Mouse (Mus musculus): ENCODE data around the gene 1700025F22Rik. TPM values are rescaled to one million over a fixed set of nuclear protein-coding genes. Genes with fewer than 3 reads are reported as not detected.
"Not testable (repeated sequence)": the region's sequence is repeated elsewhere in the genome, so short reads cannot be mapped to it uniquely, and the experiment has no call there.

1700025F22Rik gene
- polyA plus RNA-seq (2012; rRNA removed), result not detected in 2 replicates

DNA sequence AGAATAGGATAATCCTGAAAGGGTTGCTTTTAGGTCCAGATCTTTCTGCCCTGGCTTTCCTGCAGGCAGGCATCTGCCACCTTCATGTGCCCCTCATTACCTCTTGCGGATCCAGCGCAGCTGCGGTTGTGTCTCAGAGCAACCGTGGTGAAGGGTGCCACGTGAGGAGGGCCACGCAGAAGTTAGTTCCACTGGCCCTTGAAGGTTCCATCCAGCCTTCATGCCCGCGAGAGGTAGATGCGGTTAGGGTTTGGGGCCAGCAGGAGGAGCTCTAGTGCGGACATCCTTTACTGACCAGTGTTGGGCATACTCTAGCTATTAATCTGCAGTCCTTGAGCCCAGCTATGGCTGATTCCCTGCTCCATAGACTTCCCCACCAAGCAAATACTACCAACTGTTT, at the start of gene 1700025F22Rik:
Gene 1700025F22Rik, minus strand, starts transcription at position 149 of the 400 bp plus-strand sequence.
- no peak for DNase-seq (ENCODE audit: low read depth, low spot score)
- whole genome bisulfite sequencing, result 58% methylated on average over 10 of the region's 10 CpGs

DNA sequence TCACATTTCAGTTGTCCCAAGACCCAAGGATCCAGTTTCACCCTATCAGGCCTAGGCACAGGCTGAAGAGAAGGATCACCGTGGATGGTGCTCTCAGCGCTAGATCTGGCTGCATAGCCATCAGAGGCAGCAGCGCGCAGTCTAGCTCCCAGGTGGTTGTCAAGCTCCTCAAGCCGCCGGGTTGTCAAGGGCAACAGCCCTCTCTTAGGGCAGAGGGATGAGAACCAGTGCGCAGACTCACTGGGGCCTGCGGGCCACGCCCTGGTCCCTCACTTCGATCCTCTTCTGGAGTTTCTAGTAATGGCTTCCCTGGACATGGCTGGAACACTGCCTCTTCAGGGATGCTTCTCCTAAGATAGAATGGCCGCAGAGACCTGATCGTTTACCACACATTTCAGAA, 31.4 kb upstream of the 1700025F22Rik start, which contains the start of gene Ms4a13:
Gene Ms4a13, minus strand, starts transcription at position 192 of the 400 bp plus-strand sequence.
- WGBS, result 76% methylated on average over 12 of the region's 12 CpGs
- DNase-seq (ENCODE audit: low read depth, low spot score), result no peak

DNA sequence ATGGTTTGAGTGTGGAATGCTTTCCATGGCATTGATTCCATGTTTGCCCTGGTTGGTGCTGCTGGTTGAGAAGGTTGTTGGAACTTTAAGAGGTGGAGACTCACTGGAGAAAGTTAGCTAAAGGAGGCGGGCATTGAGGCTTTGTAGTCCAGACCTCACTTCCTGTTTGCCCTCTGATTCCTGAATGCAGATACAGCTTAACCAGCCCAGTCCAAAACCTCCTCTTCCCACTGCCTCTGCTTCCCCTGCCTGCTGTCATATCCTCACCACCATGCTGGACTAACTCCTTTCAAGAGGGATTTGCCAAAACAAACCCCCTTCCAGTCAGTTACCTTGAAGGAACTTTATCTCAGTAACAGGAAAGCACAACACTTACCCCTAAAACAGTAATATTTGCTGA, 27.4 kb upstream of the 1700025F22Rik start:
- no peak for DNase-seq (ENCODE audit: low read depth, low spot score)
- WGBS, result 74% methylated on average over 1 of the region's 1 CpGs

DNA sequence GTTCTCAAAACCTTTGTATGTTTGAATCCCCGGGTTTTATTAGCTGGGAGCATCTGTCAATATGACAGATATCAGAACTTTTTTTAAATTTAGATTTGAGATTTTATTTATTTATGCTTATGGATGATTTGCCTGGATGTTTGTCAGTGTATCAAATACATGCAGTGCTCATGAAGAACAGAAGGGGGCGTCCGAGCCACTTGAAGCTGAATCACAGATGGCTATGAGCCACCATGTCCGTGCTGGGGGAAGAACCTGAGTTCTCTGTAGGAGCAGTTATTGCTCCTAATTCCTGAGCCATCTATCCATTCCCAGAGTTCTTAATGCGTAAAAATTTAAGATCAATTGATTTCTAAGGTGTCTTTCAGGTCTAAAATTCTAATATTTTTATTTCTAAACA, 19.0 kb upstream of the 1700025F22Rik start:
- WGBS, result 26% methylated on average over 5 of the region's 5 CpGs
- DNase-seq (ENCODE audit: low read depth, low spot score), result no peak

DNA sequence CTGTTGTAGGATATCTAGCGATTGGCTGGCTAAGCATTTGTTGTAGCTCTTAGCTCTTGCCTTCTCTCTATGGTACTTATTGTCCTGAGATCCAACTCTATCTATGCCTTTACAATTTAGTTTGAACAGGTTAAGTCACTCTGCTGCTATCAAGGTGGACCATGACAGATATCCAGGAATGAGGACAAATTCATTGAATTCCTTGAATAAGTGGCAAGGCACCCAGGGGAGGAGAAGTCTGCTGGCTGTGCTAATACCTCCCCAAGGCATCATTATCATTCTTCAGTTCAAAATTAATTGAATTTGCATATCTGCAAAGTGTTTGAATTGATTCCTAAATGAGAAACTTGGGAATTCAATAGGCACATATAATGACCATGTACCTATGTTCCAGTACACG, 12.3 kb upstream of the 1700025F22Rik start:
- WGBS, result 84% methylated on average over 2 of the region's 2 CpGs
- no peak for DNase-seq (ENCODE audit: low read depth, low spot score)

DNA sequence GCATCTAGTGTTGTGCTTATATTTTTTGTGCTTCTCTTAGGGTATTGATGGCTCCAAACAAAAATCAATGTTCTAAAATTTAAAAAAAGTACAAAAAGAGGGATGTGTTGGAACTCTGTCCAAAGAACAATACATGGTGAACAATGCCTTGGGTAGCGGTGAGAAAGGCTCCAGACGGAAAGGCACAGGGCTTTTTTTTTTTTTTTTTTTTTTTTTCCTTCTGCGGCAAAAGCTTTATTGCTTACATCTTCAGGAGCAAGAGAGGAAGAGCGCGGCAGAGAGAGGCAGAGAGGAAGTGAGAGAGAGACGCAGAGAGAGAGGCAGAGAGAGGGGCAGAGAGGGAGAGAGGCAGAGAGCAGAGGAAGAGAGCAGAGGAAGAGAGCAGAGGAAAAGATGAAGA, 7.2 kb downstream of the 1700025F22Rik start:
- DNase-seq (ENCODE audit: low read depth, low spot score), result not testable (repeated sequence)
- WGBS, result 85% methylated on average over 6 of the region's 6 CpGs

DNA sequence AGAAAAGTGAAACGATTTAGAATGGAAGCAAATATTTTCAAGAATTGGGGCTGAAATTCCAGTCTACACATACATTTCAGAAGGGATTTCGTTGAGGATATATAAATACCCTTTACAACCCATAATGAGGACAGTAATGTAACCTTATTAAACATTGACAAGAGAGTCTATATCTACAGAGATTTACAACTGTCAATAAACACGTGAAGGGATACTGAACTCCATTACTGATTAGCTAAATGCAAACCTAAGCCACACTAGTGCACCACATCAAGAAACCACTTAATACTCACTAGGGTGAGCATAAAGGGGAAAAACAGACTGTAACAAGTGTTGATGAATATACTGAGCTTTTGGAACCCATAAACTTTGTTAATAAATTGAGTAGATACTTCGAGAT, 29.8 kb downstream of the 1700025F22Rik start:
- peak; percentile 22 for DNase-seq (ENCODE audit: low read depth, low spot score)
- 24% methylated on average over 4 of the region's 4 CpGs for WGBS

DNA sequence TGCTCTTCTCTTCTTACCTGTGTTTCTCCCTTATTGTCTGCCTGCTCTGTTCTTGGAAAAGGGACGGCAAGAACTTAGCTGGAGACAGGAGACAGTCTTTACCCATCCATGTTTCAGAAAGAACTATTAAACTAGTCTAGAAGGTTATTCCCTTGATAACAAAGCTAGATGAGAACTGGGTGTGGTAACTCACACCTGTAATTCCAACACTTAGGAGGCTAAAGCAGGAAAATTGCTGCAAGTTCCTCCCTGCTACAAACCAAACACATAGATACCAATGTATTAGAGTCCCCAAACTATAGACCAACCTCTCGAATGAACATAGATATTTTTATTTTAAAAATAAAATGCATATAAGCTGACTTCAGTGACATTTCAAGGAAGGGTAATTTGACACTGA, 30.3 kb downstream of the 1700025F22Rik start:
- peak; percentile 7 for DNase-seq (ENCODE audit: low read depth, low spot score)
- WGBS, result 46% methylated on average over 2 of the region's 2 CpGs

DNA sequence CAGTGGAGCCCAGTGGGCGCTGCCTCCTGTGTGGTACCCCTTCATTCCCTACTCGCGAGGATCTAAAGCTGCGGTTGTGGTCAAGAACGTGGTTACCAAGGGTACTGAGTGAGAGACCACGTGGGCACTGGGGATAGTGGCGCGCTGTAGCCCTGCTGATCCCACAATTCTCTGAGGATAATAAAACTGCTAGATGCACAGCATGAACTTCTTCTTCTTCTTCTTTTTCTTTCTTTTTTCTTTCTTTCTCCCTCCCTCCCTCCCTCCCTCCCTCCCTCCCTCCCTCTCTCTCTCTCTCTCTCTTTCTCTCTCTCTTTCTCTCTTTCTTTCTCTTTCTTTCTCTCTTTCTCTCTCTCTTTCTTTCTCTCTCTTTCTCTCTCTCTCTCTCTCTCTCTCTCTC, 34.3 kb downstream of the 1700025F22Rik start, which contains the start of gene 1700017D01Rik:
Gene 1700017D01Rik, minus strand, starts transcription at position 101 of the 400 bp plus-strand sequence.
- 89% methylated on average over 8 of the region's 8 CpGs for WGBS
- not testable (repeated sequence) for DNase-seq (ENCODE audit: low read depth, low spot score)

DNA sequence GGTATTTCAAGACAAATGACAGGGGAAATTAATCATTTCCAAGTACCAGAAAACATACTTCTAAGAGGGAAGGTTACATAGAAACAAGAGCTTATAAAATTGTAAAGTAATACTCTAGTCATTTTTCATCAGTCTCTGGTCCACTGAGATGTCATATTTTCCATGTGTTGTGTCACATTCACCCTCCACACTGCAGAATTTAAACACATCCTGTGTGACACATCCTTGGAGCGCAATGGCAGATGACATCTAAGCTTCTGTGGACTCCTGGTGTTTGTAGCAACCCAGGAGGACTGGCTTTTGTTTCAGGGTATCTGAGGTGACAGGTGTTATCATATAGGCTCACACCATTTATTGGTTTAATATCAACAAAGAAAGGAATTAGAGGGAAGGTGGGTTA, 35.4 kb downstream of the 1700025F22Rik start:
- WGBS, result 86% methylated on average over 1 of the region's 1 CpGs
- DNase-seq (ENCODE audit: low read depth, low spot score), result no peak

DNA sequence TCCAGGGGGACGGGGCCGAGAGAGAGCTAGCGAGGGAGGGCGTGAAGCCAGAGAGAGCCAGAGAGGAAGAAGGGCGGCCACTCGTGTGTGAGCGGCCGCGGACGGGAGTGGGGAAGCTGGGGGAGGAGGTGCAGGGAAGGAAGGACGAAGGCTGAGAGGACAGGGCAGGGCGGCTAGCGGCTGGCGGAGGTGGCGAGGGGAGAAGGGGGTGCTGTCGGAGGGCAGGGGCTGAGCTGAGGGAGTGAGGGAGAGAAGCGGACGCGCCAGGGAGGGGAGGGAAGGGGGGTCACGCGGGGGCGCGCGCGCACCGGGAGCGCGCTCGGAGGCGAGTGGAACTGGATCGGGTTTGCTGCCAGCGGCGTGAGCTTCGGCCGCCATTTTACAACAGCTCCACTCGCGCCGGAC, 44.1 kb downstream of the 1700025F22Rik start:
- 3% methylated on average over 19 of the region's 38 CpGs for WGBS
- not testable (repeated sequence) for DNase-seq (ENCODE audit: low read depth, low spot score)

DNA sequence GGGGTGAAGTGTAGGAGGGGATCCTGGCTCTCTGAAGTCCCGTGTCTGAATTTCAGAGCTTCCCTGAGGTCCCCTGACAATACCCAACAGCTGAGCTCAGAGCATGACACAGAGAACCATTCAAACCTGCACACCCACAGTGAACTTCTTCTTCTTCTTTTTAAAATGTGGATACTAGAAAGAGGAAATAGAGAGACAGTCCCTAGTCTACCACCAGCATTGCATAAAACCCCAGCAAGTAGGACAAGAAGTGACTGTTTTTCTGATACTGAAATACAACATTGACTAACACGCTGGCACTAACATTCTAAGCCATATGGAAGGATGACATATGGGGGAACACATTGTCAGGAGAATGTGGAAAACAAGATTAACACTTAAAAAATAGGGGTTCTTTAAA, 45.8 kb downstream of the 1700025F22Rik start:
- no peak for DNase-seq (ENCODE audit: low read depth, low spot score)
- WGBS, result 84% methylated on average over 2 of the region's 2 CpGs

DNA sequence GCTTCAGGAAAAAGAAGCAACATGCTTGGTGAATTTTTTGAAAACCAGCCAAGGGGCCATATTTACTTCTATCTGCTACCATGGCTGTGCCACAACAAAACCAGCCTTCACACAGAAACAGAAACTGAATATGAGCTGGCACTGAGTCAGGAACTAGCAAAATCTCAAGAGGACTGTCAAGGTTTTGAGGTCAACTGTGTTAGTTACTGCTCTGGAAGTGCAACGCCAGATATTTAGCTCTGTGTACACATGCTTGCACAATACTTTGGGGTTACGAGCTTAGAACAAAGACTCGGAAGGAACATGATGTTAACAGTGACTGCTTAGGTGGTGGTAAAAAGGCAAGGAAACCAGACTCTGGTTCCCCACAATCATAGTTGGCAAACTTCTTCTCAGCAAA, 57.4 kb downstream of the 1700025F22Rik start:
- peak; percentile 62 for DNase-seq (ENCODE audit: low read depth, low spot score)
- WGBS, result 7% methylated on average over 3 of the region's 3 CpGs

DNA sequence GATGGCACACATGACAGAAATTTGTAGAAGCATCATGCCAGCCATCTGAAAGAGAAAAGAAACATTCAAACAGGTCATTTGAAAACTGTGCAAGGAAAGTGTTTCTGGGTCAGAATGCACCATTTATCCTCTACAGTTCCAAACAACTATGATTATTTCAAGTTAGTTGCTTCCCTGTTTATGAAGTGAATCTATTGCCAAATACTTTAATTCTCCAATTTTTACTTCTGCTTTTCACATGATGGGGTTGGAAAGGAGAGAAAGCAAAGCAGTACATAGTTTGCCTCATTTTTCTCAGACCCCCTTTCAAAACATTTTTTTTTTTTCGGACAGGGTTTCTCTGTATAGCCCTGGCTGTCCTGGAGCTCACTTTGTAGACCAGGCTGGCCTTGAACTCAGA, 63.2 kb downstream of the 1700025F22Rik start:
- WGBS, result 91% methylated on average over 1 of the region's 1 CpGs
- no peak for DNase-seq (ENCODE audit: low read depth, low spot score)

DNA sequence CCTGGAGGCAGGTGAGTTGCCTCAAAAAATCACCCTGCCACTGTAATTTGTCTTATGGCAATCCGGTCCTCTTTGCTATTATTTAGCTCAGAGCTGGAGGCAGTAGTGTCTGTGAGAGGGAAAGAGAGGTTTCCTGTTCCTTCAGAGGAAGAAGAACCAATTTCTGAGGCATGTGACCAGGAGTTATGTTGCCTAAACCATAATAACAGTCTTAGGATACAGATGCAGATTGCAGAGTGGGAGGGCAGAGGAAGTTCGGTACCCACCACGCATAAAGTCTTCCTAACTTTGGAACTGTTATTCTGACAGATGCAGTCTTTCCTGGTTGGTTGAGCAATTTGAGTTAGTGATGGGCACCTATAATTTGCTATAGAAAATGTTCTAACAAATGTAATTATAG, 66.7 kb downstream of the 1700025F22Rik start:
- DNase-seq (ENCODE audit: low read depth, low spot score), result no peak
- WGBS, result 81% methylated on average over 3 of the region's 3 CpGs

DNA sequence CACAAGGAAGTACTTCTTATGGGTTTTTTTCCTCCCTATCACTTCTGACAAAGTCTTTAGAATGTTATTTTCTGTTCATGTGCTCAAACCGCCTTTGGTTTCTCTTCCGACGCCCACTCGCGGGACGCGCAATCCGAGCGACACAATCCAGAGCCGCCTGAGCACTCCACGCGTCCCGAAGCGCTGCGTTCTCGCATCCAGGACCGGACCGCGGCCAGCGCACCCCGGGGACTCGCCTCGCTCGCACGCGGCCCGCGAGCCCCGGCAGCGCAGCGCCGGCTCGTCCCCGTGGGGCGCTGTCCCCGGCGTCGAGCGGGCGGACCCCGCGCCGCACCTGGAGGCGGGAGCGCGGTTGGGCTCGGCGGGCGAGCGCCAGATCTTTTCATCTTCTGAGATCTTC, 73.0 kb downstream of the 1700025F22Rik start:
- 4% methylated on average over 50 of the region's 50 CpGs for WGBS
- not testable (repeated sequence) for DNase-seq (ENCODE audit: low read depth, low spot score)

Other genes with a start within 250 kb of the 1700025F22Rik start
- 0.30 and 0.35 TPM in 2 replicates for gene Zp1, start 244.7 kb downstream of the 1700025F22Rik start, polyA plus RNA-seq (2012; rRNA removed)
- 0.77 and 0.86 TPM in 2 replicates for gene Ptgdr2, start 228.2 kb downstream of the 1700025F22Rik start, polyA plus RNA-seq (2012; rRNA removed)
- 6.6 and 7.0 TPM in 2 replicates for gene Ccdc86, start 216.1 kb downstream of the 1700025F22Rik start, polyA plus RNA-seq (2012; rRNA removed)
- gene Ms4a10, start 190.7 kb downstream of the 1700025F22Rik start, polyA plus RNA-seq (2012; rRNA removed), result 67.1 and 273 TPM in 2 replicates
- gene Ms4a15, start 172.1 kb downstream of the 1700025F22Rik start, polyA plus RNA-seq (2012; rRNA removed), result 0.73 and 2.2 TPM in 2 replicates
- 103 and 159 TPM in 2 replicates for gene Ms4a18, start 147.3 kb downstream of the 1700025F22Rik start, polyA plus RNA-seq (2012; rRNA removed)
- gene Ms4a8a, start 84.2 kb downstream of the 1700025F22Rik start, polyA plus RNA-seq (2012; rRNA removed), result 542 and 606 TPM in 2 replicates
- gene 1700017D01Rik, start 34.4 kb downstream of the 1700025F22Rik start, polyA plus RNA-seq (2012; rRNA removed), result not detected in 2 replicates
- not detected in 2 replicates for gene Ms4a13, start 31.4 kb upstream of the 1700025F22Rik start, polyA plus RNA-seq (2012; rRNA removed)
- gene Ms4a12, start 67.1 kb upstream of the 1700025F22Rik start, polyA plus RNA-seq (2012; rRNA removed), result 21.1 and 22.5 TPM in 2 replicates
- gene Ms4a1, start 100.9 kb upstream of the 1700025F22Rik start, polyA plus RNA-seq (2012; rRNA removed), result 2.6 and 2.8 TPM in 2 replicates
- not detected in 2 replicates for gene Ms4a5, start 118.6 kb upstream of the 1700025F22Rik start, polyA plus RNA-seq (2012; rRNA removed)
- 0.09 and 0.27 TPM in 2 replicates for gene Ms4a14, start 149.1 kb upstream of the 1700025F22Rik start, polyA plus RNA-seq (2012; rRNA removed)
- 5.4 and 6.5 TPM in 2 replicates for gene Ms4a7, start 170.8 kb upstream of the 1700025F22Rik start, polyA plus RNA-seq (2012; rRNA removed)
- gene Ms4a4a, start 210.2 kb upstream of the 1700025F22Rik start, polyA plus RNA-seq (2012; rRNA removed), result 1.6 and 4.4 TPM in 2 replicates
- 0.58 and 0.97 TPM in 2 replicates for gene Ms4a4c, start 239.4 kb upstream of the 1700025F22Rik start, polyA plus RNA-seq (2012; rRNA removed)